Mouse (Mus musculus) gastrocnemius, postnatal 25 days (tissue): ENCODE measurements around the gene Ctsl. TPM values are rescaled to one million over a fixed set of nuclear protein-coding genes. Genes with fewer than 3 reads are reported as not detected.

Source experiments
- DNase-seq: peaks from one replicate; pipeline ENCODE4 v3.0.0; 2022
- total RNA-seq, 2 experiments: library from RNA; stranded (reverse); gene quantifications; 1 replicate in 1 of 2; 2 replicates in 1 of 2; pipeline ENCODE4 v1.2.3; 2021

Gene Ctsl
- total RNA-seq, 2 experiments from 2014 or later = 120 to 147 TPM

DNA sequence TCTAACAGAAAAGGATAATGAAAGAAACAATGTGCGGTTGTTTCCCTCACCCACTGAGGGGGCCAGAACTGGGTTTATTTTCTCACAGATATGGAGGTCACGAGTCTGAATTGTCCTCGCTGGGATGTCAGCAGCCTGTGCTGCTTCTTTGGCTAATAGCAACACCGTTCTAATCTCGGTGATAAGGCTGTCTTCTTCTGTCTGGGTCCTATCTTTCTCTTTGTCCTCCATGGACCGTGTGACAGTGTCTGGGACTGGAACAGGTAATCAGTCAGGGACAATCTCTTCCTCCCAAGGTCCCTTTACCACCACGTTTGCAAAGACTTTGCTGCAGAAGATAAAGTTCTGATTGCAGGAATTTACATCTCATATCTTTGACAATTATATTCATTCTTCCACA, 4.5 kb upstream of the Ctsl start:
- no peak for DNase-seq

DNA sequence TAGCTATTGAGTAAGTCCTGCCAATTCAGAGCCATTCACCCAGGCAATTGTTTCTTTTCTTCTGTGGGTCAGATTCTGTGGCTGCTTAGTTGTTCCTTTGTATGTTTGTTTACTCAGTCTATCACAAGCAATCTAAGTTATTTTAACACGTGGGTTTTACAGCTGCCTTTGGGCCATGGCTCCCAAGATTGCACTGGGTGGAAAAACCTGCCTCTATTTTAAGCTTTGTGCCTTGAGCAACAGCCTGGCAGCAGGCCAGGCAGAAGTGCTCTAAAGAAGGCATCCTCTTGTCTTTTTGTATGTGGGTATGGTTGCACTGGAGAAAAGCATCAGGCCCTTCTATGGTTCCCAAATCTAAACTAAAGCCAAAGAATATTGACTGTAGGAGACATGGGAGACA, 3.0 kb upstream of the Ctsl start:
- no peak for DNase-seq

DNA sequence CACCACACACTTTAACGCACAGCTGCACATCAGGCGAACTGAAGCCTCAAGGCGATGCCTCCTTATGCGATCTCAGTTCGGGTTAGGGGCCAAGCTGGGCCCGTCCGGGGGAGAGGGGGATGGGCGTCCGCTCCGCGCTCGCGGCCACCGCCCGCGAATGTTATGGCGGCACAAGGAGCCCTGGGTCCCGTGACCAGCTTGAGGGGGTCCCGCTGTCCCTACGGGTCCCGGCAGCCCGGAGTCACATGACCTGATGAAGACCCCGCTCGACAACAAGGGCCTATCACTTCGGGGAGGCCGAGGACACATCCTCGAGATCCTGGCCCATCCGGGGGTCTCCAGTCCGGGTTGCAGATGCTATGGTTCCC, 901 bp downstream of the Ctsl start:
- no peak for DNase-seq

DNA sequence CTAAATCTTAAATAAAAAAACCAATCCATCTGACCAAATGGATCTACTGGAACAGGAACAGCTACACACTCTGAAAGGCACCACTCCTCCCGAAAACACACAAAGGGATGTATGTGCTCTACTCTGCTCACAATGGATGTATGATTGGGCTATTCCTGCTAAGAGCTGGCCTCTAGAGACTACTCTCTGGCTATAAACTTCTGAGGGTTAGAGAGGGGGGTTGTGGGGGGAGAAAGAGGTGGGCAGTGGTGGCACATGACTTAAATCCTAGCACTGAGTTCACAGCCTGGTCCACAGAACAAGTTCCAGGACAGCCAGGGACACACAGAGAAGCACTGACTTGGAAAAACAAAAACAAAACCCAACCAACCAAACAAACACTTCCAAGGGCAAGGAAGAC, 2.1 kb downstream of the Ctsl start:
- DNase-seq = no peak

DNA sequence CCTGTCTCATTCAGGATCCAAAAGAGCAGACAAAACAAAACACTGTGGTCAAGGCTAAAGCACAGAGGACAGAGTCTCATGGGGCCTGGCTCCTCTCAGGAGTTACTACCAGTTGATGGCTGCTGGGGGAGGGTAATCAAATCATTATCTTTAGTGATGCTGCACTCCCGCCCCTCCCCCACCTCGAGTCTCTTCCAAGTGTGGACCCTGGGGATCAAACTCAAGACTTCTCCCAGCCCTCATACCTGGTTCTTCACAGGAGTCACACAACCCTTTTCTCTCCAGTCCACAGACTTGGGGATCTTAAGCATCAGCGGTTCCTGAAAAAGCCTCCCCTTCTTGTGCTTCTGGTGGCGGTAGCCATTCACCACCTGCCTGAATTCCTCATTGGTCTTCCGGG, 3.1 kb downstream of the Ctsl start:
- DNase-seq = no peak

DNA sequence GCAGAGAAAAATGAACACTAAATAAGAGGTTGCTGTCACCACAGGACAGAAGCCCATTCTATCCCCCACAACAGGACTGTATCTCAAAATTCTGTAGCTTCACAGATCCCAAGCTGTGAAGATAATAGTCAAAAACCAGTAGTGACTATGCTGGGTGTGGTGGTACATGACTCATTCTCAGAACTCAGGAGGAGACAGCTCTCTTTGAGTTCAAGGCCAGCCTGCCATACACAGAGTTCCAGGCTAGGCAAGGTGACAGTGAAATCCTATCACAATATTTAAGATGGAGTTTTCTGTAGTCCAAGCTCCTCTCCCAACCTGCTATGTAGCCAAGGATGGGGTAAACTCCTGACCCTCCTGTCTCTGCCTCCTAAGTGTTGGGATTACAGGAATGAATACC, 5.4 kb downstream of the Ctsl start:
- no peak for DNase-seq

DNA sequence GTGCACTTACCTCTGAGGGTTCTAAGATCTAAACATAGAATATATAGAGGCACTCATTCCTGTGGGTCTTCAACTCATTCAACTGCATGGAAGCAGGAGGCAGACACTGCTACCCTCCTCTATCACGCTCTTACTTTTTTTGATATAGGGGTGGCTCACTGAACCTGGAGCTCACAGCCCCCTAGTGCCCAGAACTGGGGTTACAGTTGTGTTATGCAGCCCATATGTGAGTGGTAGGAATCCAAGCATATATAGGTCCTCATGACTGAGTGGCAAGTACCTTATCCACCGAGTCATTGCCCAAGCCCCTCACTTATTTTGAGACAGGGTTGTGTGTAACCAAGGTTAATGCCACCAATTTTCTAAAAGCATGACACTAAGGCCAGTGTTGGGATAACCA, 6.4 kb downstream of the Ctsl start:
- no peak for DNase-seq

DNA sequence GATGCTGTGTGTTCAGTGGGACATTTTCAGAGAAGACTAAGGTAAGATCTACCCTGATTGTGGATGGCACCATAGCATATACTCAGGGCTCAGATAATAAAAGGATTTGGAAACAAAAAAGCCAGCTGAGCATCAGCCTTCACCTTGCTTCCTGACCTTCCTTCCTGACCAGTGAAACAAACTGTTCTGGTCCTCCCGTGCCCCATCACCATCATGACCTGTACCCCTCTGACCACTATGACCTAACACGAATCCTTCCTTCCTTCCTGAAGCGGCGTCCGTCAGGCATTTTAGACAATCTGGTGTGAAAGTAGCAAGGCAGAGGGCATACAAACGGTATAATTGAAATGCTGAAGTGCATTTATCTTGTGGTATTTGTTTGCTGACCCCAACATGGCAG, 8.6 kb downstream of the Ctsl start:
- no peak for DNase-seq

DNA sequence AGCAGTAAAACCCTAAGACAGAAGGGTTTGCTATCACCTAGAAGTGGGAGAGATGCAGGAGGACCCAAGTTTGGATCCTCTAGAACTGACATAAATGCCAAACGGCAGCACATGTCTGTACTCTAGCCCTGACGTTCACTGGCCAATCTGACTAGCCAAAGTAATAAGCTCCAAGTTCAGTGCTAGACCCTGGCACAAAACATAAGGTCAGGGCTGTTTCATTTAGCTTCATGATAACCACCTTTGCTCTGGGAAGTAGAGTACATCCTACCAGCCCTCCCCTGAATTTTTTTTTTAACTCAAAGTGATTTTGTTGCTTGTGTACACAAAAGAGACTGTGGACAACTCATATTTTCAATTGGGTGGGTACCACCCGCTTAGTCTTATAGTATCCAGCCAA, 9.7 kb downstream of the Ctsl start:
- no peak for DNase-seq

DNA sequence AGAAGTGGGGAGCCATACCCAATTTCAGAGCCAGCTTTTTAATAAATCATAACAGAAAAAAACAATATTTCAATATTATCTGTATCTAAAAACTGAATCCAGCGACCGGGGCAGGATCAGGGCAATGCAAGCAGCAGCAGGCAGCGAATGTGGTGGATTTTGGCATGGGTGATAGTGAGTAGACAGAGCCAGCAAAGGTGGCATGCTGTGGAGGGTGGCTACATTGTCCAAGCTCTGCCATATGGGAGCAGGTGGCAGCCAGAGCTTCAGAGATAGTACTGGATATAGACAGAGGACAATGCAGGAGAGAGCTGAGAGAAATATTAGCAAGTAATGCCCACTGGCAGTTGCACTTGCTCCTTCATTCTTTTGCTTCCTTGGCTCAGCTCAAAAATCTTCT, 11.0 kb downstream of the Ctsl start:
- DNase-seq = no peak

DNA sequence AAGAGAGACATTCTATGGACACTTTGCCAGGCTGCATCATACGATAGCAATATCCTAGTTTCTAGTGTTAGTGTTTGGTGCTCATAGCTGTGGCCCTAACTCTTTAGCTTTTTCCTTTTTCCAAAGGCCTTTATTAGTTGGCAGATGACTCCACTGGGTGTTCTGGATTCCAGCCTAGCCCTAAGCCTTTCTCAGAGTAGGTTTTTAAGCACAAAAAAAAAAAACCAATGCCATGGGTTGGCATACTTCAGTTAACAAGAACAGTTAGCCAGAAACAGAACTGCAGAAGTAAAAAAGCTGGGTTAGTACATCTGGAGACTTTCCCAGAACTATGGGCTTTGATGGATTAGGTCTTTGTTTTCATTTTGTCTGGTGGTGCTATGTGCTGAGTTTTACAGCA, 12.2 kb downstream of the Ctsl start:
- no peak for DNase-seq

DNA sequence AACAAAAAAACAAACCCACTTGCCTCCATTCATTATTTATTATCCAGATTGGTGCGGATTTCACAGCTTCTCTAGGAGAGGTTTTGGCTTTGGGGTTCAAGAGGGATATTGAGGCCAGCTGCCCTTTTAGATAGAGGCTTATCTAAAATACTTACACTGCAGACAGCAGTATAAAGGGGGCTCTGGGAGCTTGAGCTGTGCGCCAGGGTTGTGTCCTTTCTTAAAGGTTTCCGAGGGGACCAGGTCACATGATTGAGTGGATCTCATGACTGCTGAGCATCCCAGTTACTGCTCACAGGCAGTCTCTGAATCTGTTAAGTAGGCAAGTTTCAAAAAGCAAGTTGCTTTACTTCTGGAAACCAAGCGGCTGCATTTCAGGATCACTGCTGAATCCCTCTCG, 13.3 kb downstream of the Ctsl start:
- DNase-seq = no peak

DNA sequence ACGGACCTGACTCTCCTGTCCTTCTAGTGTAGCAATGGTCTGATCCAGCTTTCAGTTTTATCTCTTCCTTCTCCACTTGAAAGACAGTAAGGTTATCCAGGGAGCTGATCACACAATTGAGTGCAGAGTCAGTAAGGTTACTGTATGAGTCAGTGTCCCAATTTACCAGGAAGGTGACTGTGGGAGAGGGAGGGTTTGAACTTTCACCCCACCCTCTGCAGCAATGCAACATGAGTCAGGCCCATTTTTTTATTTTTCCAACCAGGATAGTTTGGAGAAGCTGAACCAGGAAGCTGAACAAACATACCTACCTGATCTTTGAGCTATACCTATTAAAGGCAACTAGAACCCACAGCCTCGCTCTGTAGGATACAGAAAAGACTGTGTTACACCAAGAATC, 21.2 kb downstream of the Ctsl start:
- DNase-seq = no peak

DNA sequence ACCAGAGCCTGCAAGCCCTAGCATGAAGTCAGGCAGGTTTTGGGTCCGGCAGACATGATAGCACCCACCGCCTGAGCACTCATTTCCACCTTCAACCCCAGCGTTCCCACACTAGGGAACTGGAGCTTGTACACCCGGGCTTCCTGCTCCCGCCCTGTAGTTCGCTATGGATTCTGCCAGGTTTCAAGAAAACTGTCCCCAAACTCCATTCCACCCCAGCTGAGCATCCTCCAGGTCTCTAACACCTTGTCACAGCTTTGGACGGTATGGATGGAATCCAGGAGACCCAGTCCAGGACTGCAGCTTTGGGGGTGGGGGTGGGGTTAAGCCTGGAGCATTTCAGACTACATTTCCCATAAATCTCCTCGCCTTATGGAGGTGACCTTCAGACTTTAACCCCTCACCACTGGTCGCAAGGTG, 26.6 kb downstream of the Ctsl start:
- peak; percentile 23 for DNase-seq

DNA sequence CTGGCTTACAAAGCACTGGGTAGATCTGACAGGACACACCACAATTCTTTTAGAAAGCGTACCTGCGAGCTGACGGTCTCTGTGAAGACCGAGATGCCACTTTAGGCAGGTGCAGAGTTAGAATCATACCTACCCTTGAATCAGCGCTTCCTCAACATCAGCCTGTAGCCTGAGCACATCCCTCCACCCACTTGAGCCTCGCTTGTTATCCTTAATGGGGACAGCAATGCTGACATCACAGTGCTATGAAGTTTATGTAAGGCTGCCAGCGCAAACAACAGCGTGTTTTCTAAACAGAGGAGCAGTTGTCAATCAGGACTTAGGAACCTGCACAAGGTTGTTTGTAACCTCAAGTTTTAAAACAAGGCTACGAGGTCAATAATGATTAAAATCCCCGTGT, 27.1 kb downstream of the Ctsl start:
- DNase-seq = no peak

DNA sequence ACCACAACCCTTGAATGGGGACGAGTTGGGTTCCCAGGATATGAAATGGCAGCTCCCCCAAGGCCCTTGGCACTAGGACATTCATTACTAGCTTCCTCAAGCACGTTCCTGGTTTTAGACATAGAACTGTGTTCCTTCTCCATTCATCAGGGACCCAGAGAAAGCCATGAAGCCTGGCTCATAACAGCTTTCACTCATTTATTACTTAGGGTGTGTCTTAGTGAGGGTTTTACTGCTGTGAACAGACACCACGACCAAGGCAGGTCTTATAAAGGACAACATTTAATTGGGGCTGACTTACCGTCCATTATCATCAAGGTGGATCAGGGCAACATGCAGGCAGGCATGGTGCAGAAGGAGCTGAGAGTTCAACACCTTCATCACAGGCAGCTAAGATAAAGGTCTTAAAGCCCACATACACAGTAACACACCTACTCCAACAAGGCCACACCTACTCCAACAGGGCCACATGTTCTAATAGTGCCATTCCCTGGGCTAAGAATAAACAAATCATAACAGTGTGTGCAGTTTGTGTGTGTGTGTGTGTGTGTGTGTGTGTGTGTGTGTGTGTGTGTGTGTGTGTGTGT, 35.1 kb downstream of the Ctsl start:
- DNase-seq = no peak

DNA sequence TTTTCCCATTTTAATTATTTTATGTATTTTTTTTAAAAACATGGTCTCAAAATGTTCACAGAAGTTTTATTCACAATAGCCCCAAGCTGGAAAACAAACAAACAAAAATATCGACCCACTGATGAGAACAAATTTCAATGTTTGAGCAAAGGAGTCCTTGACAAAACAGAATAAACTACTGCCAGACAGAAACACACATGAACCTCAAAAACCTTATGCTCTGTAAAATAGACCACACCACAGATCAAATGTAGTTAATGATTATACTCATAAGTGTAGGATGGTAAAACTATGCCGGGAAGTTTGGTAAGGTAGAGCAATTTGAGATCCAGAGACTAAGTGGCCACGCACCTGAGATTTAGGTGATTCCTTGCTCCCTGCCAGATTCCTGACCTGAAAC, 37.6 kb downstream of the Ctsl start:
- no peak for DNase-seq

DNA sequence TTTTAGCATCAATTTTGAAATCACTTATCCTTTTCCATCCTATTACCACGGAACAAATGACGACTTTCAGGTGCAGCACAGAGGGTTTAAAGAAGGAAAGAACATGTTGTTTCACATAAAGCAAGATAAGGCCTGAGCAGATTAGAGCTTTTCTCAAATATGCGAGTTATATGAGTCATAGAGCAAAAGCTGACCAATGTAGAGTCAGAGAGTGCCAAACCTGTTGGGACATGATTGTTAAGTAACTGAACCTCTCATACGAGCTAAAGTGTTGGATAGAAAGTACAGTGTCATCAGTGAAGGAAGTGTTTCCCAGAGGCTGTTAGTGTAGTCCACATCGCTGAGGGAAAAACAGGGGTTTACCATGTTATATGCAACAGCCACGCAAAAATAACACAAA, 38.4 kb downstream of the Ctsl start:
- no peak for DNase-seq

DNA sequence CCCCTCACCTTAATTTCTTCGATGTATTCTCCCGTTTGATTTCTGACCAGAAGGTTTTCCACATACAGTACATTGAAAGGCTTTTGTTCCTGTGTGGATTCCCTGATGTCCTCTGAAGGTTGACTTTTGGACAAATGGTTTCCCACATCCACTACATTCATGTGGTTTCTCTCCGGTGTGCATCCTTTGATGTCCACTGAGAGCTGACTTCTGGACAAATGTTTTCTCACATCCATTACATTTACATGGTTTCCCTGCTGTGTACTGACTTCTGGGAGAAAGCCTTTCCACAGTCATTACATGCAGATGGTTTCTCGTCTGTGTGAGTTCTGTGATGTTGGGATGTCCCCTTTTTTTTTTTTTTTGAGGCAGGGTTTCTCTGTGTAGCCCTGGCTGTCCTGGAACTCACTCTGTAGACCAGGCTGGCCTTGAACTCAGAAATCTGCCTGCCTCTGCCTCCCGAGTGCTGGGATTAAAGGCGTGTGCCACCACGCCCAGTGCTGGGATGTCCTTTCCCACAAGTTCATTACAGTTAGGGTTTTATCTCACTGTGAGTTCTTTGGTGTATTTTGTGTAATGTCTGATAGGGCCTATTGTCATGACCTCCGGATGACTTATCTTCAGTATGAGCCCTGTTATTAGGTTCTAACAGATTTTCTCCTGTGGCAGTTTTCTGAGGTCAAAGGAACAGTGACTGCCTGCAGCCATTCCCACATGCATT, 48.0 kb downstream of the Ctsl start:
- no peak for DNase-seq

DNA sequence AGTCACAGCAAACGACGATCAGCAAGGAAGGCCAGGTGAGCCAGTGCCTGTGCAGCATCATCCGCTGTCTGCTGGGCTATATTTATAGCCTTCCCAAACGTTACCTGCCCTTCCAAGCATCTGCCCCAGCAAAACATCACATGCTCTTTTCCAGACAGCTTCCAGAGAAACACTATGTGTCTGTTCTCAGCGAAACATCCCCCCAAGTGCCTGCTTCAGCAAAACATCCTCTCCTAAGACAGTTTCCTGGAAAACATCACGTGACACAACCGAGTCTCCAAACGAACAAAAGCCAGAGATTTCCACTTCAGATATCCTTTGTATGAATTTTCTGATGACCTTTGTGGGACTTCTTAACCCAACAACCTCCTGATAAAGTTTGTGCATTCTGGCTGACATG, 50.4 kb downstream of the Ctsl start:
- no peak for DNase-seq

DNA sequence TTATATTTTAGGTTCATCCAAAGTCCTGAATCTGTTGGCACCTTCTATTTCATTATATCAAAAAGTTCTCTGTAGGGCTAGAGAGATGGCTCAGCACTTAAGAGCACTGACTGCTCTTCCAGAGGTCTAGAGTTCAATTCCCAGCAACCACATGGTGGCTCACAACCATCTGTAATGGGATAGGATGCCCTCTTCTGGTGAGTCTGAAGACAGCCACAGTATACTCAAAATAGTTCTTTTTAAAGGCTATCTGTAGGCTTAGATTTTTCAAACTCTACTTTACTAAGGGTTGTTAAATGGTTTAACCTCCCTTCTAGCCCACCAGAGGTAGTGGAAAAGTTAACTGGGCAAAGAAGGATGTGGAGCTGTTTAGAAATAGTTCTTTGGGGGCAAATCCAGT, 50.9 kb downstream of the Ctsl start:
- no peak for DNase-seq

DNA sequence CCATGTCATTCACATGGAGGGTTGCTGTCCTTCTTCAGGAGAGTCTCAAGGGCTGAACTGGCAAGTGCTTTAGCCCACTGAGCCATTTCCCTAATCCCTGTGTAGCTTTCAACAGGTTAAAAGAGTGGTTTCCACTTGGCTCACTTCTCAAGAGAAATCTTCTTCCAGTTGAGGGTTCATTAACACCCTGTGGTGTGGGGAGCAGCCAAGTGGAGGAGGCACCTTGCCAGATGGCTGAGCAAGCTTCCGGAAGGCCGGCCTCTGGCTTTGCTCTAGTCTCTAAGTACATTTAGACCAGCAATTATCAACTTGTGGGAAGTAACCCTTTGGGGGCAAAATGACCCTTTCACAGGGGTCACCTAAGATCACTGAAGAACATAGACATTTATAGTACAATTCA, 52.3 kb downstream of the Ctsl start:
- peak; percentile 28 for DNase-seq

DNA sequence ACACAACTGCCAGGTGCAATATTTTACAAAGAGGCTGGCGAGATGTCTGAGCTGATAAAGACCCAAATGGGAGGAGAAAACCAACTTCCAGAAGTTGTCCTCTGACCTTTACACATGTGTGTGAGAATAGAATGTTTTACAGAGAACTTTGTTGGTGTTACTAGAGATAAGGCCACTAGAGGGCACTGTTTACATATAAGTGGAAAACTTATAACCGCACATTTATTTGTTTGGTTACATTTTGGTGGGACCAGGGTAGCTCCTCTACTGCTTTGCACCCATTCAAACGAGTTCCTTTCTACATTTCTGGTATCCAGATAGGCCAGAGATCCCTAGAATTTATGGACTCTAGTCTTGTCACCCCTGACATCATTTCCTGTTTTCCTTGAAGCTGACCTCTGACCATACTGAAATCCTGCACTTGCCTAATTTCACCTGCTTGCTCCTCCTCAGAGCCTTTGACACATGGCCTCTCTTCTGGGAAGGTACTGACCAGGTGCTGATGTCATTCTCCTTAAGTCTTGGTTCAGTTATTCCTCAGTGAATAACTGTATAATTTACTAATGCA, 55.1 kb downstream of the Ctsl start:
- DNase-seq = no peak

DNA sequence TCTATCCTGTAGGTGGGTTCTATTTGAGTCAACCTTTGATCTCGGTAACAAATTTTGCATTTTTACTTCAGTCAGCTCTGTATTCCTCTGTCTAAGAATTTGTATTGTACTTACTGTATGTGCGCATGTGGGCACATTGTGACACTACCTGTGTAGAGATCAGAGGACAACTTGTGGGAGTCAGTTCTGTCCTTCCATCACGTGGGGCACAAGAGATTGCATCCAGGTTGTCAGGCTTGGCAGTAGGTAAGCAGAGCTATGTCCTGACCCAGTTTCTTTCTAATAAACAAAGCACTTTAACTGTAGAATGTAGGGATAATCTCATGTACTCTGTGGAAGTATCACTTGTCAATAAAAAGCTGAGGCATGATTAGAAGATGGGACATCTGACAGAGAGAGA, 56.6 kb downstream of the Ctsl start:
- no peak for DNase-seq
